Mouse (Mus musculus) cortical plate, adult 2 months (tissue): ENCODE results near the gene Csmd2.

Source experiments
- CTCF ChIP-seq: fragments of 200-500 bp; IDR thresholded peaks from 2 replicates; pipeline ENCODE4 v1.5.1; 2011; ENCODE audit warnings: mild to moderate bottlenecking, control low read depth, low read length; ENCODE audit not compliant: insufficient read depth; ENCODE audit errors: extremely low read depth
- POLR2A ChIP-seq: fragments of 200-500 bp; IDR thresholded peaks from 2 replicates; pipeline ENCODE4 v1.6.1; 2011; ENCODE audit warnings: mild to moderate bottlenecking, low read length, control low read depth; ENCODE audit not compliant: insufficient read depth; ENCODE audit errors: extremely low read depth

DNA sequence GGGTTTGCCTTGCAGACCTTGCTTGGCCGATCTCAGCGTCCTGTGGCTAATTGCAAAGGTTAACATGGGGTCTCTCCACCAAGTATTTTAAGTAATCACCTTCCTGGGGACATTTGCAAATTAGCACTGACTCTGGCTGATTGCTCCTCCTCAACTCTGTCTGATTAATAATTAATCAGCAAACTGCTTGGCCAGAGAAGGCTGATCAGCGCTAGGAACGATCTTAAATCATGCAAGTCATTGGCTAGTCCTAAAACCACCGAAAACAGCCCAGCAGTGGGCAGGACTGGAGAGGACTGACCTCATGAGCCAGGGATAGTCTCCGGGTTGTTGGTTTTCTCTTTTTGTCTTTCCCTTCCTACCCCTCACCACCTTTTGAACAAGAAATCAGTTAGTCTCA, 236.8 kb downstream of the Csmd2 start:
- TF ChIP-seq CTCF (no peak), POLR2A (no peak)
